Mouse (Mus musculus): ENCODE measurements around the gene Crlf2. TPM values are rescaled to one million over a fixed set of nuclear protein-coding genes. Genes with fewer than 3 reads are reported as not detected.

The Crlf2 gene
- 8.4 and 9.3 TPM in 2 replicates for polyA plus RNA-seq (2012; rRNA removed)

GRCm38 (mm10) chr5:109558404-109559160 is at the start of gene Crlf2:
TSS of gene Crlf2 (minus strand) at chr5:109558993.

Other genes starting within 250 kb of the Crlf2 start
- not detected in 2 replicates for gene Vmn2r16, start 228.8 kb downstream of the Crlf2 start, polyA plus RNA-seq (2012; rRNA removed)
- not detected in 2 replicates for gene Vmn2r17, start 139.3 kb downstream of the Crlf2 start, polyA plus RNA-seq (2012; rRNA removed)
- 0.59 and 1.4 TPM in 2 replicates for gene 5430403G16Rik, start 132.0 kb upstream of the Crlf2 start, polyA plus RNA-seq (2012; rRNA removed)
- gene 4930522L14Rik, start 192.9 kb upstream of the Crlf2 start, polyA plus RNA-seq (2012; rRNA removed): 4.5 and 6.3 TPM in 2 replicates

Data from central nervous system, embryonic 11.5 days (tissue).